Mouse (Mus musculus) liver, embryonic 14.5 days (tissue): ENCODE data around the gene Strip2.

ENCODE experiments used
- CTCF ChIP-seq: IDR thresholded peaks from 2 replicates; pipeline ENCODE4 v1.5.1; 2016; ENCODE audit warnings: antibody characterized with exemption, low read depth, control low read depth
- EP300 ChIP-seq: IDR thresholded peaks from 2 replicates; pipeline ENCODE4 v1.6.1; 2016; ENCODE audit warnings: antibody characterized with exemption, low read depth

DNA sequence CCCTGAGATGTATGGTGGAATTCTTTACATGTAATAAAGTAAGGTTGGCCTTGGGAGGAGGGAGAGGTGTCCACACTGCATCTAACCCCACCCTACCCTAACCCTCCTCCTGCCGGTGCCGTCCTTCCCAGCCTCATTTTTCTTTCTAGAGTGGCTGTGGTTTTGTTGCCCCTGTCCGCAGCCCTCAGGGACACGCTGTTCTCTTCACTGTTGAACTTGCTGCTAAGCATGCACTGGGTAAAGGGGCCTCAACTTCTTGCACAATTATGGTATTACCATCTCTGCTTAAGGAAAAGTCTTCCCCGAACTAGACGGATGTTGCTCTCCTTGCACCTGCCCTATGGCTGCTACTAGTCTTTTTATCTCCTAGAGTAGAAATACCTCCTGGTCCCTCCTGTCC, 69.2 kb downstream of the Strip2 start:
- TF ChIP-seq EP300 (no peak), CTCF (no peak)
